Mouse (Mus musculus): ENCODE measurements around the gene Opa3. TPM values are rescaled to one million over a fixed set of nuclear protein-coding genes. Genes with fewer than 3 reads are reported as not detected.

Opa3 gene
- polyA plus RNA-seq, 1 experiment from 2014 or later, result 31.5 TPM

DNA sequence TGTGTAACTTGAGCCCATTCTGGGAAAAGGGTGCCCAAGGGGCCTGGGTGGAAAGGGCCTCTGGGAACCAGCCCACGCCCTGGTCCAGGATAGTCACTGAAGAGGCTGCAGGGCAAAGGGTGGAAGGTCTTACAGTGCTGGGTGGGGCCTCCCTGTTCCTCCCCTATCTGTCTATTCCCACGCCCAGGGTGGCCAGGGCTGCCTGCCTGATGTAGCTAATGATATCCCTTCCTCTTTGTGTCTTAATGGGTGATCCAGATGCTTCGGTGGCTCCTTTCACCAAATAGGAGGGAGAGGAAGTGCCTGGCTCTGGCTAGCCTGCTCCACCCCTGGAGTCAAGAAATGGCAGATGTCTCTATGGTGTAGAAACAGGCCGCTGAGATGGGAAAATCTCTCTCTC lies 3.2 kb upstream of the Opa3 start:
- Histone ChIP-seq H3K9ac (ENCODE audit: low read length) (no peak overlapping the region), H3K36me3 (ENCODE audit: control insufficient read depth, insufficient read depth, low read length) (no peaks in the 10 kb centered on the region), H3K4me1 (replicated peaks; ENCODE audit: control insufficient read depth, insufficient read depth, low read length) (peaks cover 12% of the 10 kb centered on the region), H3K9me3 (ENCODE audit: control insufficient read depth, low read length) (no peaks in the 10 kb centered on the region), H3K4me3 (ENCODE audit: low read length) (no peak overlapping the region), H3K27ac (ENCODE audit: low read length) (no peak overlapping the region), H3K4me2 (ENCODE audit: low read depth, low read length) (no peak overlapping the region), H3K27me3 (ENCODE audit: control insufficient read depth, insufficient read depth, low read depth, low read length) (no peaks in the 10 kb centered on the region)
- WGBS, result 66% methylated on average over 4 of the region's 4 CpGs
- ATAC-seq (ENCODE audit: low read depth), result no peak

DNA sequence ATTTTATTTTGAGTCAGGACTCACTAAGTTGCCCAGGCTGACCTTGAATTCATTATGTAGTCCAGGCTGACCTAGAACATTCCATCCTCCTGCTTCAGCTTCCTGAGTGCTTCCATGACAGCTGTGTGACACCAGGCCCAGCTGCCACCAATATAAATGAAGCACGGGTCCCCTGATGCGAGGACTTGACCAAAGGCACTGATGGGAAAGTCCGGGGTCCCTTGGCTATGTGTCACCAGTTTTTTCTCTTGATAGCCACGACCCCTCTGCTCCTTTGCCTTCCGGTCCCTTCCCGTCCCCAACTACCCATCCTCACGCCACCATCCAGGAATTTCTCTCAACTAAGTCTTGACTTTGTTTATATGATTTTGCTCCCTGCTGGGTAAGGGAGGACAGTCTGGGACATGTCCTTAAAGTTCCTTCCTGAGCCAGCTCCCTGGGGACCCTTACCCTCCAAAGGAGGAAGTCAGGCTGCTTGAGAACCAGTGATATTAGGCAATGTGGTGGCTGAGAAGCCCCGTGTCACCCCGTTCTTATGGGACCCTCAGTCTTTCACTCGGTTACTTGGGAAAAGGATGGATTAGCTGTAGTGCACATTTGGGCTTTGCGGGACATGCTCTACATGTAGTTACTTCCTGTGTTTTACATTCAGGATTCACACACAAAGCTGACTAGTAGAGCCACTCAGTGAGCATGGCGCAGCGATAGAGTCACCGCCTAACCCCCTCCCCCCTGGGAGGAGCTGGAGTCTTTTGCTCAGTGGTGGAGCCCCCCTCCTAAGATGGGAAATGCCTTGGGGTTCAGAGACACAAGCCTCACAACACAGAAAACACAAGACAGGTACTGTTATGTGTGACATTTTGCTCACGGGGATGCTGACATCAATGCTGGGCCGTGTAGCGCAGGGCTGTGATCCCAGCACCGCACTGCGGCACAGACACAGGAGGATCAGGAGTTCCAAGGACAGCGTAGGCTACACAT lies 1.0 kb upstream of the Opa3 start:
- peak overlapping the region; percentile 71 for H3K4me3 ChIP-seq (ENCODE audit: low read length)
- H3K9ac ChIP-seq (ENCODE audit: low read length), result peak overlapping the region; percentile 81
- ATAC-seq (ENCODE audit: low read depth), result peak; percentile 19
- WGBS, result 11% methylated on average over 20 of the region's 20 CpGs
- no peaks in the 10 kb centered on the region for H3K36me3 ChIP-seq (ENCODE audit: control insufficient read depth, insufficient read depth, low read length)
- H3K9me3 ChIP-seq (ENCODE audit: control insufficient read depth, low read length), result no peaks in the 10 kb centered on the region
- peaks cover 16% of the 10 kb centered on the region for H3K4me1 ChIP-seq (replicated peaks; ENCODE audit: control insufficient read depth, insufficient read depth, low read length)
- H3K27me3 ChIP-seq (ENCODE audit: control insufficient read depth, insufficient read depth, low read depth, low read length), result no peaks in the 10 kb centered on the region
- H3K27ac ChIP-seq (ENCODE audit: low read length), result peak overlapping the region; percentile 94
- peak overlapping the region; percentile 77 for H3K4me2 ChIP-seq (ENCODE audit: low read depth, low read length)

DNA sequence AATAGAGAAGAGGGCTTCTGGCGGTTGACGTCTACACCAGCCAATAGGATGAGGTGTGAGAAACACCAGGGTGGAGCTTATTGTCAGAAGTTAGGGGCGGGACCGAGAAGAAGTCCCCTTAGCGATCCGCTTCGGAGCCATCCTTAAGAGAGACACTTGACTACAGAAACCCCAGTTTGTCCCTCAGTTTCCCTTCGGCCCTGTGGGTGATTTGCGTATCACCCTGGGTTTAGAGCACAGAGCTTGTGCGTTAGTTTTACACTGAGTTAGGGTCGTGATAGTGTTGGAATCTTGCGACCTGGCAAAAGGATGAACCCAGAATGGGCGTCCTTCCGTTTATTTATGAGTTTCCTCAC lies 637 bp downstream of the Opa3 start:
- Histone ChIP-seq H3K27me3 (ENCODE audit: control insufficient read depth, insufficient read depth, low read depth, low read length) (no peaks in the 10 kb centered on the region), H3K4me3 (ENCODE audit: low read length) (peak overlapping the region; percentile 71), H3K27ac (ENCODE audit: low read length) (peak overlapping the region; percentile 67), H3K9ac (ENCODE audit: low read length) (peak overlapping the region; percentile 54), H3K4me1 (replicated peaks; ENCODE audit: control insufficient read depth, insufficient read depth, low read length) (peaks cover 16% of the 10 kb centered on the region), H3K36me3 (ENCODE audit: control insufficient read depth, insufficient read depth, low read length) (no peaks in the 10 kb centered on the region), H3K4me2 (ENCODE audit: low read depth, low read length) (peak overlapping the region; percentile 60), H3K9me3 (ENCODE audit: control insufficient read depth, low read length) (no peaks in the 10 kb centered on the region)
- ATAC-seq (ENCODE audit: low read depth), result no peak
- under 1% methylated on average over 14 of the region's 14 CpGs for WGBS

DNA sequence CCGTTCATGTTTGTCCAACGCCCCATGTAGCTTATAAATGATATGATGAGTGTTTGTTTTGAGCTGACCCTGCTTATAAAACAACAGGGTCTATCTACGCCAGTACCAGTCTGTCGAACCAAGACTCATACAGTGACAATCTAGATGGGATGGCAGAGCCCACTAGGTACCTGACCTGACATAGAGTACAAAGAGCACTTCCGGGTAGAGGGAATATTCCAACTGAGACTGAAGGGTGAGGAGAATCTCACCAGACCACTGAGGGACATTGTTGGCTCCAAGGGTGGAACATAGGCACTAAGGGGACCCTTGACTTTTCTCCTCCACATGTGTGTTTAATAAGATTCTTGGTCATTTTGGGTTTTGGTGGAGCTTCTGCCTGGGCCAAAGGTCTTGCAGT lies 1.3 kb downstream of the Opa3 start:
- no peaks in the 10 kb centered on the region for H3K9me3 ChIP-seq (ENCODE audit: control insufficient read depth, low read length)
- H3K27me3 ChIP-seq (ENCODE audit: control insufficient read depth, insufficient read depth, low read depth, low read length), result no peaks in the 10 kb centered on the region
- H3K36me3 ChIP-seq (ENCODE audit: control insufficient read depth, insufficient read depth, low read length), result no peaks in the 10 kb centered on the region; the same call in 1 of the 2 replicates
- H3K27ac ChIP-seq (ENCODE audit: low read length), result peak overlapping the region; percentile 67
- H3K4me1 ChIP-seq (replicated peaks; ENCODE audit: control insufficient read depth, insufficient read depth, low read length), result peaks cover 16% of the 10 kb centered on the region
- 25% methylated on average over 5 of the region's 5 CpGs for WGBS
- H3K4me3 ChIP-seq (ENCODE audit: low read length), result peak overlapping the region; percentile 71
- peak overlapping the region; percentile 60 for H3K4me2 ChIP-seq (ENCODE audit: low read depth, low read length)
- peak overlapping the region; percentile 54 for H3K9ac ChIP-seq (ENCODE audit: low read length)
- no peak for ATAC-seq (ENCODE audit: low read depth)

DNA sequence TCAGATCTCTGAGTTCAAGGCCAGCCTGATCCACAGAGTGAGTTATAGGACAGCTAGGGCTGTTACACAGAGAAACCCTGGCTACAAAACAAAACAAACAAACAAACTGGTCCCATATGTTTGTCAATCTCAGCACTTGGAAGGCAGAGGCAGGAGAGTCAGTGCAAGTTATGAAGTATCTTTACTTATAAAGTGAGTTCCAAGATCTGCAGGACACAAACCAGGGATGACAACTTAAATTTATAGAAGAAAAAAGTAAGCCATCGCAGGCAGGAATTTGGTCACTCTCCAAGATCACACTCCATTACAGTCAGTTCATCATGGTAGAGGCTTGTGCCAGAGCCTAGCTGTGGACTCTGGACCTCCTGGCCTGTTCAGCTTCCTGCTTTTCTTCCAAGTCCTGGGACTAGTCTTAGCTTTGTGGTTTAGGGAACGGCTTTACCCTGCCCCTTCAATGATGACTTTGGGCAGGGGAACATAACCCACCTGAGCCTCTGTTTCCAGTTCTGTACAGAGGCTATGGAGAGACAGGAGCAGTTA lies 2.0 kb downstream of the Opa3 start:
- H3K27ac ChIP-seq (ENCODE audit: low read length), result no peak overlapping the region
- H3K4me1 ChIP-seq (replicated peaks; ENCODE audit: control insufficient read depth, insufficient read depth, low read length), result peaks cover 16% of the 10 kb centered on the region
- 0 out of 2 replicates have a peak overlapping the region, but pooled peaks have one; percentile 54 for H3K9ac ChIP-seq (ENCODE audit: low read length)
- H3K4me3 ChIP-seq (ENCODE audit: low read length), result no peak overlapping the region
- no peak overlapping the region; the same call in 1 of the 2 replicates for H3K4me2 ChIP-seq (ENCODE audit: low read depth, low read length)
- no peak for ATAC-seq (ENCODE audit: low read depth)
- no peaks in the 10 kb centered on the region for H3K9me3 ChIP-seq (ENCODE audit: control insufficient read depth, low read length)
- no peaks in the 10 kb centered on the region for H3K27me3 ChIP-seq (ENCODE audit: control insufficient read depth, insufficient read depth, low read depth, low read length)
- H3K36me3 ChIP-seq (ENCODE audit: control insufficient read depth, insufficient read depth, low read length), result no peaks in the 10 kb centered on the region; the same call in 1 of the 2 replicates
- WGBS, result 67% methylated on average over 2 of the region's 2 CpGs

DNA sequence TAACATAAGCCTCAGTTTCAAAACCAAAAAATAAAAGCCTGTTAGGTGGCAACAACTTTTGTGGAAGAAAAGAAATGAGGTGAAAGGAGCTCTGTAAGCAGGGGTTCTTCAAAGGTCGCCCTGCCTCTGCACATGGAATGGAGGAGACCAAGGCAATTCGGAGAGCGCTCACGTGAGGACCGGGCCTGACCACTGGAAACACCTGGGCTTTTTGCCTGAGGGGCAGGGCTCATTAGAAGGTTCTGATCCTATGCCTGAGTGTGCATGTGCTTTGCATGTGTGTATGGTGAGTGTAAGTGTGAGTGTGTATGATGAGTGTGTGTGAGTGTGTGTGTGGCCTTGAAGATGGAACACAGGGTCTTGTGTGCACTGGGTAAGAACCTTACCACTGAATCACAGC lies 2.8 kb downstream of the Opa3 start:
- Histone ChIP-seq H3K4me3 (ENCODE audit: low read length) (no peak overlapping the region), H3K27me3 (ENCODE audit: control insufficient read depth, insufficient read depth, low read depth, low read length) (no peaks in the 10 kb centered on the region), H3K36me3 (ENCODE audit: control insufficient read depth, insufficient read depth, low read length) (no peaks in the 10 kb centered on the region; the same call in 1 of the 2 replicates), H3K9ac (ENCODE audit: low read length) (no peak overlapping the region), H3K4me2 (ENCODE audit: low read depth, low read length) (no peak overlapping the region), H3K9me3 (ENCODE audit: control insufficient read depth, low read length) (no peaks in the 10 kb centered on the region), H3K4me1 (replicated peaks; ENCODE audit: control insufficient read depth, insufficient read depth, low read length) (peaks cover 16% of the 10 kb centered on the region), H3K27ac (ENCODE audit: low read length) (no peak overlapping the region)
- no peak for ATAC-seq (ENCODE audit: low read depth)
- 94% methylated on average over 5 of the region's 5 CpGs for WGBS

DNA sequence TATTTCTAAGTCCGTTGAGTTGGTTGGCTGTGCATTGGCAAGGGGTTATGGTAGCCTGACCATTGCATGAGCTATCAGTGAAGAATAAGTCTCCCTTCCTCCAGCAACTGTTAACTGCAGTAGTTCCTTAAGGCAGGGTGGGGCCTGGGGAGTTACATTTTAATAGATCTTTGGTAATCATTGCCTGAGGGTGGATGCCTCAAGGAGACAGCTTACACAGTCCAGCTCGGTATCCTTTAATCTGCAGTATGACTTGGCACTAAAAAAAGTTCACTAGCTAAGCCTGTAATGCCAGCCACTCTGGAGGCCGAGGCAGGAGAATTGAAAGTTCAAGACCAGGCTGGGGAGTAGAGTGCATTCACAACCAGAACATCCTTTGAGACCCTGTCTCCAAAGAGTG lies 3.7 kb downstream of the Opa3 start:
- Histone ChIP-seq H3K9me3 (ENCODE audit: control insufficient read depth, low read length) (no peaks in the 10 kb centered on the region), H3K9ac (ENCODE audit: low read length) (no peak overlapping the region), H3K27ac (ENCODE audit: low read length) (no peak overlapping the region), H3K36me3 (ENCODE audit: control insufficient read depth, insufficient read depth, low read length) (no peaks in the 10 kb centered on the region; the same call in 1 of the 2 replicates), H3K4me1 (replicated peaks; ENCODE audit: control insufficient read depth, insufficient read depth, low read length) (peaks cover 17% of the 10 kb centered on the region), H3K4me2 (ENCODE audit: low read depth, low read length) (no peak overlapping the region), H3K4me3 (ENCODE audit: low read length) (no peak overlapping the region), H3K27me3 (ENCODE audit: control insufficient read depth, insufficient read depth, low read depth, low read length) (no peaks in the 10 kb centered on the region)
- ATAC-seq (ENCODE audit: low read depth), result no peak
- WGBS, result 87% methylated on average over 3 of the region's 3 CpGs

DNA sequence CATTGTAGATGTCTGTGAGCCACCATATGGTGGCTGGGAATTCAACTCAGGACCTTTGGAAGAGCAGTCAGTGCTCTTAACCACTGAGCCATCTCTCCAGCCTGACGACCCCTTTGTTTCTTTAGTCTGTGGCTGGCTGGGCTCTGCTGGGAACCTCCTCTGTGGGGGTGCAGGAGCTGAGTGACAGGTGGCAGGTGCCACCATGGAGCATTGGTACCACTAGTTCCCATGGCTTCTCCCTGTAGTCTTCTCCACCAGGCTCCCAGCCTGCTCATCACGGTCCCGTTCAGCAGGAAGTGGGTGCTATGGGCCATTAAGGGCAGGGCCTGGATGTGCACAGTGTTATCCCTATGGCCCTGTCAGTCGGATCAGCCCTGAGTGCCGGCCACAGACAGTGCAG lies 6.5 kb downstream of the Opa3 start:
- H3K27ac ChIP-seq (ENCODE audit: low read length), result no peak overlapping the region
- ATAC-seq (ENCODE audit: low read depth), result no peak
- no peak overlapping the region for H3K4me2 ChIP-seq (ENCODE audit: low read depth, low read length)
- no peak overlapping the region for H3K9ac ChIP-seq (ENCODE audit: low read length)
- 70% methylated on average over 5 of the region's 5 CpGs for WGBS
- no peak overlapping the region for H3K4me3 ChIP-seq (ENCODE audit: low read length)
- peaks cover 12% of the 10 kb centered on the region for H3K4me1 ChIP-seq (replicated peaks; ENCODE audit: control insufficient read depth, insufficient read depth, low read length)
- no peaks in the 10 kb centered on the region for H3K27me3 ChIP-seq (ENCODE audit: control insufficient read depth, insufficient read depth, low read depth, low read length)
- H3K9me3 ChIP-seq (ENCODE audit: control insufficient read depth, low read length), result no peaks in the 10 kb centered on the region
- no peaks in the 10 kb centered on the region; the same call in 1 of the 2 replicates for H3K36me3 ChIP-seq (ENCODE audit: control insufficient read depth, insufficient read depth, low read length)

DNA sequence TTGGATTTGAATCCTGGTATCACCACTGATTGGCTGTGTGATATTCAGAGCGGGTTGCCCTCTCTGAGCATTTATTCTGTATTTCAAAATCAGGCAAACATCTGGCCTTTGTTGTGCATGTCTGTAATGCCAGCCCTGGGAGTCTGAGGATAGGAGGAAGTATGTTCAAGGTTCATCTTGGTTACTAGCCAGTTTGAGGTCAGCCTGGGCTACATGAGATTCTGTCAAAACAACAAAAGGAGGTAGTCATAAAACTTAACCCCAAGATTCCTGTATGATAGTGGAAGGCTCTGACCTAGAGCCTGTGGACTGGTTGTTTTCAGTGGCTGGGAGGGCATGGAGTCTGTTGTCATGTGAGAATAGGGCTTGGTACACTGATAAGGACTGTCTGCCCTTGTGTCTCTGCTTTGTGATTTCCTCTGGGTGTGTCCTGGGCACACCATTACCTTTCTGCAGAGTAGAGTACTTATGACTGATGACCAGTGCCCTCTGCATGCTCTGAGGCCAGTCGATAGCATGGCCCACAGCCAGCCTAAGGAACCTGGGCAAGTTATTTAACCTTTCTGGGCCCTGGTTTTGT lies 7.0 kb downstream of the Opa3 start:
- Histone ChIP-seq H3K27ac (ENCODE audit: low read length) (no peak overlapping the region), H3K9ac (ENCODE audit: low read length) (no peak overlapping the region), H3K27me3 (ENCODE audit: control insufficient read depth, insufficient read depth, low read depth, low read length) (no peaks in the 10 kb centered on the region), H3K9me3 (ENCODE audit: control insufficient read depth, low read length) (no peaks in the 10 kb centered on the region), H3K36me3 (ENCODE audit: control insufficient read depth, insufficient read depth, low read length) (no peaks in the 10 kb centered on the region; the same call in 1 of the 2 replicates), H3K4me3 (ENCODE audit: low read length) (no peak overlapping the region), H3K4me1 (replicated peaks; ENCODE audit: control insufficient read depth, insufficient read depth, low read length) (peaks cover 11% of the 10 kb centered on the region), H3K4me2 (ENCODE audit: low read depth, low read length) (no peak overlapping the region)
- ATAC-seq (ENCODE audit: low read depth), result no peak
- 88% methylated on average over 2 of the region's 2 CpGs for WGBS

Measured in lung, embryonic 16.5 days (tissue).